Mouse (Mus musculus) right cerebral cortex, postnatal 25 days (tissue): ENCODE measurements at regions not wholly inside any gene's neighbourhood (a gene's known extent, or its start where the extent isn't known, plus 50 kb on each side); places are given as distances from the start of the nearest gene placed in this dataset.

Experiments used
- DNase-seq: peaks from one replicate; pipeline ENCODE4 v3.0.0; 2022

GRCm38 (mm10) chr12:95589011-95589410 lies 103.0 kb upstream of the Flrt2 start:
- DNase-seq, result no peak

- DNase-seq, result no peak
Observed at GRCm38 (mm10) chr12:95619281-95619680, 72.7 kb upstream of the Flrt2 start.

GRCm38 (mm10) chr12:95631029-95631428 lies 61.0 kb upstream of the Flrt2 start:
- DNase-seq, result peak; percentile 17

GRCm38 (mm10) chr12:95636647-95637046 lies 55.4 kb upstream of the Flrt2 start:
- DNase-seq, result no peak

GRCm38 (mm10) chr12:95639892-95640291 lies 52.1 kb upstream of the Flrt2 start:
- DNase-seq, result no peak

- DNase-seq, result no peak
Observed at GRCm38 (mm10) chr12:95641628-95642027, 50.4 kb upstream of the Flrt2 start.
